Mouse (Mus musculus) ES-E14 (cell line): ENCODE measurements around the gene Fndc5. TPM values are rescaled to one million over a fixed set of nuclear protein-coding genes. Genes with fewer than 3 reads are reported as not detected.

ENCODE experiments used
- DNase-seq: peaks from one replicate; pipeline ENCODE4 v3.0.0-alpha.2; 2013; ENCODE audit warnings: low read depth, low spot score
- H3K27ac ChIP-seq: 2 replicates; pipeline ENCODE4 v1.5.1; 2012; ENCODE audit warnings: low read depth, mild to moderate bottlenecking, low read length, moderate library complexity, mixed read lengths; ENCODE audit not compliant: poor library complexity, insufficient read depth, severe bottlenecking
- H3K36me3 ChIP-seq: 2 replicates; pipeline ENCODE4 v1.6.1; 2012; ENCODE audit warnings: mild to moderate bottlenecking, low read length, moderate library complexity, mixed read lengths; ENCODE audit not compliant: control insufficient read depth, poor library complexity, insufficient read depth, severe bottlenecking
- H3K4me1 ChIP-seq, 2 experiments: fragments of 150-350 bp in 1 of 2; sonication (generic) in 1 of 2; 2 replicates each; pipeline ENCODE4 v1.6.1; 2012; ENCODE audit warnings: low read length in 2 of 2, mild to moderate bottlenecking in 1 of 2, mixed read lengths in 1 of 2; ENCODE audit not compliant: control insufficient read depth in 2 of 2, insufficient read depth in 2 of 2, poor library complexity in 1 of 2
- H3K4me3 ChIP-seq, 2 experiments: fragments of 150-350 bp in 1 of 2; sonication (generic) in 1 of 2; 2 replicates each; pipeline ENCODE4 v1.5.1; 2012; ENCODE audit warnings: low read length in 2 of 2, low read depth in 1 of 2, mild to moderate bottlenecking in 1 of 2, mixed read lengths in 1 of 2; ENCODE audit not compliant: insufficient read depth in 1 of 2, poor library complexity in 1 of 2, severe bottlenecking in 1 of 2
- H3K9ac ChIP-seq: 2 replicates; pipeline ENCODE4 v1.6.1; 2012; ENCODE audit warnings: low read depth, mild to moderate bottlenecking, low read length, mixed read lengths; ENCODE audit not compliant: poor library complexity, insufficient read depth, severe bottlenecking
- H3K9me3 ChIP-seq: fragments of 150-350 bp; sonication (generic); 2 replicates; pipeline ENCODE4 v1.6.1; 2012; ENCODE audit warnings: low read depth, mild to moderate bottlenecking, low read length; ENCODE audit not compliant: control insufficient read depth, insufficient read depth
- CHD2 ChIP-seq: IDR thresholded peaks from 2 replicates; pipeline ENCODE4 v1.6.1; 2014; ENCODE audit warnings: mild to moderate bottlenecking, low read depth, low read length, inconsistent platforms
- HCFC1 ChIP-seq: IDR thresholded peaks from 2 replicates; pipeline ENCODE4 v1.6.1; 2012; ENCODE audit warnings: low read length, inconsistent platforms, borderline replicate concordance; ENCODE audit not compliant: insufficient read depth
- MAFK ChIP-seq: IDR thresholded peaks from 2 replicates; pipeline ENCODE4 v1.6.1; 2014; ENCODE audit warnings: mild to moderate bottlenecking, low read depth, low read length, inconsistent platforms; ENCODE audit not compliant: insufficient read depth
- ZC3H11A ChIP-seq: IDR thresholded peaks from 2 replicates; pipeline ENCODE4 v1.6.1; 2012; ENCODE audit warnings: low read depth, mild to moderate bottlenecking, inconsistent platforms, low read length, borderline replicate concordance
- ZNF384 ChIP-seq: IDR thresholded peaks from 2 replicates; pipeline ENCODE4 v1.6.1; 2012; ENCODE audit warnings: low read depth, low read length, inconsistent platforms
- in situ Hi-C, 2 experiments: fragments of 600-800 bp; cut with MboI; formaldehyde crosslinking; loops; one replicate each; pipeline ENCODE4 v1.15.1; 2025; ENCODE audit warnings: low sequenced_read_pairs in 2 of 2, inconsistent platforms in 1 of 2; ENCODE audit not compliant: unreplicated experiment in 2 of 2
- total RNA-seq: library from RNA; depleted of rRNA; stranded (reverse); fragments of 300-350 nt; gene quantifications from 2 replicates; pipeline ENCODE4 v1.2.3, GENCODE M21; 2012

Gene Fndc5
- total RNA-seq, 1 experiment: 1.2 TPM

GRCm38 (mm10) chr4:129117720-129118510 lies 18.9 kb upstream of the Fndc5 start:
- H3K9me3 ChIP-seq: no peaks in the 10 kb centered on the region
- H3K4me1 ChIP-seq: peaks cover 4 to 15% of the 10 kb centered on the region in 2 experiments
- DNase-seq: no peak
- in situ Hi-C loops: no loop called here
- peak overlapping the region; percentile 36 to 41; a peak in 1 of 4 replicates for H3K4me3 ChIP-seq
- H3K27ac ChIP-seq: no peak overlapping the region
- H3K36me3 ChIP-seq: no peaks in the 10 kb centered on the region
- TF ChIP-seq ZNF384: peak; percentile 78
- no peak for TF ChIP-seq MAFK
- no peak overlapping the region for H3K9ac ChIP-seq

DNA sequence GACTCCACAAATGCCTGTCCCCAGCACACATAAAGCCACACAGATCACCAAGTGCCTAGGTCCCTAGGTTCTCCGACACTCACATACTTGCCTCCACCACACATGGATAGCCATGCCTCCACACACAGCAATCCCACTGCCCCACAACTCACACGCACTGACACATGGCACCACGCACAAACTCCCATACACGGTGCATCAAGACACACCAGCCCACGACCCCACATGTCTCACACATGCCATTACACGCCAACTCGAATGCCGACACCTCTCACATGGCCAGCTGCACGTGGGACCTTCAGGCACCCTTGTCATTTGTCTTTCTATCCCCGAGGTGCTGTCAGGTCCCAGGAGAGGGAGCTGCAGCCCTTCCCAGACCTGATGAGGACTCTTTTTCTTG lies 17.1 kb upstream of the Fndc5 start:
- Histone ChIP-seq H3K36me3 (no peaks in the 10 kb centered on the region), H3K4me3 (no peak overlapping the region), H3K9ac (no peak overlapping the region), H3K27ac (no peak overlapping the region), H3K9me3 (no peaks in the 10 kb centered on the region), H3K4me1 (peaks cover 0 to 9% of the 10 kb centered on the region in 2 experiments; a peak in 2 of 4 replicates)
- TF ChIP-seq ZC3H11A (no peak), CHD2 (no peak), ZNF384 (no peak), MAFK (no peak), HCFC1 (no peak)
- DNase-seq: no peak
- in situ Hi-C loops: no loop called here

- H3K36me3 ChIP-seq: no peaks in the 10 kb centered on the region
- DNase-seq: peak; percentile 75
- in situ Hi-C loops: no loop called here
- H3K27ac ChIP-seq: no peak overlapping the region
- TF ChIP-seq CHD2 (no peak), ZC3H11A (no peak), MAFK (no peak), ZNF384 (no peak), HCFC1 (no peak)
- peaks cover 0 to 17% of the 10 kb centered on the region in 2 experiments; a peak in 2 of 4 replicates for H3K4me1 ChIP-seq
- H3K4me3 ChIP-seq: peak overlapping the region; percentile 64 to 65
- H3K9me3 ChIP-seq: no peaks in the 10 kb centered on the region
- H3K9ac ChIP-seq: no peak overlapping the region; the same call in 1 of the 2 replicates
These were observed 16.0 kb upstream of the Fndc5 start for GRCm38 (mm10) chr4:129120520-129121445.

- Histone ChIP-seq H3K27ac (no peak within 1 kb of the TSS), H3K9ac (no peak within 1 kb of the TSS; the same call in 1 of the 2 replicates), H3K36me3 (no peaks in the 10 kb centered on the region), H3K4me3 (peak within 1 kb of the TSS; percentile 64 to 65), H3K9me3 (no peaks in the 10 kb centered on the region), H3K4me1 (peaks cover 0 to 22% of the 10 kb centered on the region in 2 experiments; a peak in 2 of 4 replicates)
- TF ChIP-seq MAFK (no peak), ZNF384 (no peak), CHD2 (no peak), HCFC1 (no peak), ZC3H11A (no peak)
- no peak for DNase-seq
- in situ Hi-C loops: no loop called here
These were observed 15.2 kb upstream of the Fndc5 start, which contains the start of gene Hpca for GRCm38 (mm10) chr4:129121569-129122086. Hpca (minus strand) TSS chr4:129122036.
